9 mouse cellular contexts compared by ENCODE assay signal in genomic region chr16:13672386-13672898, GRCm38 (mm10). TPM values are rescaled to one million over a fixed set of nuclear protein-coding genes. Genes with fewer than 3 reads are reported as not detected.
A peak's percentile ranks its signal among the peaks of the same experiment; 100 is the strongest.
DNase-seq lines count a peak whose midpoint lies in the region; ATAC-seq and TF ChIP-seq lines count a peak whose summit lies in the region.
"Had no signal": no experiment of that assay in that cellular context is flagged by ENCODE, and none has a peak within 500 bp of the region (broad histone marks: within the 10 kb centered on the region; RNA-seq: fewer than 3 reads in every experiment).

No protein-coding gene starts in this region.

- WGBS in heart, embryonic 16.5 days: 2% methylated on average over 20 of the region's 20 CpGs
- 0% methylated on average over 20 of the region's 20 CpGs for WGBS in lung, embryonic 14.5 days
- under 1% methylated on average over 20 of the region's 20 CpGs for WGBS in olfactory bulb, adult 2 months

- H3K27me3 ChIP-seq in heart, embryonic 16.5 days (ENCODE audit: control insufficient read depth, insufficient read depth, low read length): no peaks in the 10 kb centered on the region
- no peaks in the 10 kb centered on the region for H3K27me3 ChIP-seq in lung, embryonic 14.5 days (ENCODE audit: insufficient read depth, low read length)

- peaks cover 9% of the 10 kb centered on the region for H3K36me3 ChIP-seq in heart, embryonic 16.5 days (ENCODE audit: control insufficient read depth, insufficient read depth)
- H3K36me3 ChIP-seq in lung, embryonic 14.5 days (ENCODE audit: insufficient read depth): peaks cover 11% of the 10 kb centered on the region

- peak overlapping the region; percentile 63 for H3K4me3 ChIP-seq in heart, embryonic 16.5 days (ENCODE audit: low read length)
- H3K4me3 ChIP-seq in lung, embryonic 14.5 days (ENCODE audit: low read depth, low read length): peak overlapping the region; percentile 97
- H3K4me3 ChIP-seq in olfactory bulb, adult 2 months (ENCODE audit: insufficient read depth, low read depth, low read length): peak overlapping the region; percentile 63

- no peaks in the 10 kb centered on the region for H3K9me3 ChIP-seq in heart, embryonic 16.5 days (replicated peaks; ENCODE audit: control insufficient read depth, low read length)
- no peaks in the 10 kb centered on the region for H3K9me3 ChIP-seq in lung, embryonic 14.5 days (ENCODE audit: low read depth, low read length)

- no peak for TF ChIP-seq POLR2A in olfactory bulb, adult 2 months (IDR thresholded peaks at IDR 0.05; ENCODE audit: insufficient read depth, low read depth, low read length)

- peak; percentile 79 for ATAC-seq in erythroblast, adult 5-6 weeks (replicated peaks; ENCODE audit: low FRiP score, poor library complexity, severe bottlenecking)
- peak; percentile 41 for ATAC-seq in heart, embryonic 16.5 days (replicated peaks; ENCODE audit: extremely low read depth, insufficient read depth, low FRiP score)
- ATAC-seq in lung, embryonic 14.5 days (ENCODE audit: insufficient read depth): peak; percentile 45

- TF ChIP-seq CTCF in lung, embryonic 14.5 days (IDR thresholded peaks at IDR 0.05; ENCODE audit: low read depth): no peak
- no peak for TF ChIP-seq CTCF in olfactory bulb, adult 2 months (IDR thresholded peaks at IDR 0.05; ENCODE audit: insufficient read depth, low read depth, low read length)

- H3K4me2 ChIP-seq in heart, embryonic 16.5 days (ENCODE audit: low read depth, low read length): peak overlapping the region; percentile 72
- peak overlapping the region; percentile 75 for H3K4me2 ChIP-seq in lung, embryonic 14.5 days

- peak overlapping the region; percentile 92 for H3K9ac ChIP-seq in heart, embryonic 16.5 days (ENCODE audit: low read length)
- peak overlapping the region; percentile 92 for H3K9ac ChIP-seq in lung, embryonic 14.5 days

- peak; percentile 63 to 68 for DNase-seq in CD8-positive naive resting alpha-beta T cell, adult 2 months (ENCODE audit: low read depth in 2 of 2, low spot score in 2 of 2)
- DNase-seq in adrenal gland, postnatal 4 days (ENCODE audit: low spot score in 2 of 2): peak; percentile 24 to 39
- peak; percentile 71 for DNase-seq in kidney, postnatal 14 days
- peak; percentile 80 for DNase-seq in lung, embryonic 14.5 days
- peak; percentile 81 for DNase-seq in thymus, postnatal 0 days (ENCODE audit: low spot score)

- H3K4me1 ChIP-seq in heart, embryonic 16.5 days (ENCODE audit: control insufficient read depth, insufficient read depth, low read length): peaks cover 10% of the 10 kb centered on the region
- H3K4me1 ChIP-seq in lung, embryonic 14.5 days (ENCODE audit: insufficient read depth): 0 out of 2 replicates have a peak, but pooled peaks cover under 1% of the 10 kb centered on the region
- peaks cover 4% of the 10 kb centered on the region; the same call in 1 of the 2 replicates for H3K4me1 ChIP-seq in olfactory bulb, adult 2 months (ENCODE audit: control insufficient read depth, insufficient read depth, low read length)

- H3K27ac ChIP-seq in heart, embryonic 16.5 days (ENCODE audit: low read length): peak overlapping the region; percentile 94
- H3K27ac ChIP-seq in lung, embryonic 14.5 days (ENCODE audit: low read depth): peak overlapping the region; percentile 92; the same call in 1 of the 2 replicates
- 0 out of 2 replicates have a peak overlapping the region, but pooled peaks have one; percentile 34 for H3K27ac ChIP-seq in olfactory bulb, adult 2 months (ENCODE audit: insufficient read depth, low read depth, low read length)

RNA-seq across cellular contexts. Expression of gene 3110001I22Rik, which starts 0.7 kb away (rescaled TPM):
- 1 to 10 TPM; 6.4 to 8.5 TPM for total RNA-seq in adrenal gland, postnatal 4 days (2021)
- 1.5 and 3.6 TPM in 2 replicates for total RNA-seq in erythroblast, adult 5-6 weeks (2015; ENCODE audit: low replicate concordance)
- 6.0 and 6.3 TPM in 2 replicates for total RNA-seq in erythroblast, adult 5-6 weeks (2017; ENCODE audit: low replicate concordance)
- 2.9 and 3.5 TPM in 2 replicates for polyA plus RNA-seq in heart, embryonic 16.5 days (2015; fragmentation: Nextera tagmentation; extraction: Ambion mirVana)
- 6.2 and 6.6 TPM in 2 replicates for polyA plus RNA-seq in lung, embryonic 14.5 days (2014; fragmentation: Nextera tagmentation; extraction: Ambion mirVana)
- not detected in 2 replicates for polyA plus RNA-seq in olfactory bulb, adult 2 months (2012; ENCODE audit: insufficient read depth, insufficient read length, low replicate concordance, missing spikeins)
- 8.5 TPM in 2 replicates for polyA plus RNA-seq in thymus, postnatal 0 days (2015; fragmentation: Nextera tagmentation; extraction: Ambion mirVana)

RNA-seq across cellular contexts. Expression of gene Bfar, which starts 0.8 kb away (rescaled TPM):
- 10 to 100 TPM; 52.3 to 55.6 TPM for total RNA-seq in adrenal gland, postnatal 4 days (2021)
- total RNA-seq in erythroblast, adult 5-6 weeks (2015; ENCODE audit: low replicate concordance): 10.4 and 12.5 TPM in 2 replicates
- 9.8 and 10.6 TPM in 2 replicates for total RNA-seq in erythroblast, adult 5-6 weeks (2017; ENCODE audit: low replicate concordance)
- 37.4 and 44.3 TPM in 2 replicates for polyA plus RNA-seq in heart, embryonic 16.5 days (2015; fragmentation: Nextera tagmentation; extraction: Ambion mirVana)
- polyA plus RNA-seq in lung, embryonic 14.5 days (2014; fragmentation: Nextera tagmentation; extraction: Ambion mirVana): 41.2 and 42.2 TPM in 2 replicates
- polyA plus RNA-seq in olfactory bulb, adult 2 months (2012; ENCODE audit: insufficient read depth, insufficient read length, low replicate concordance, missing spikeins): not detected in 2 replicates
- polyA plus RNA-seq in thymus, postnatal 0 days (2015; fragmentation: Nextera tagmentation; extraction: Ambion mirVana): 39.4 and 40.5 TPM in 2 replicates

RNA-seq across cellular contexts. Expression of gene Parn, which starts 4.5 kb away (rescaled TPM):
- 10 to 100 TPM; 47.8 to 52.0 TPM for total RNA-seq in adrenal gland, postnatal 4 days (2021)
- 2.9 and 3.1 TPM in 2 replicates for total RNA-seq in erythroblast, adult 5-6 weeks (2015; ENCODE audit: low replicate concordance)
- 8.5 and 8.7 TPM in 2 replicates for total RNA-seq in erythroblast, adult 5-6 weeks (2017; ENCODE audit: low replicate concordance)
- polyA plus RNA-seq in heart, embryonic 16.5 days (2015; fragmentation: Nextera tagmentation; extraction: Ambion mirVana): 29.0 and 29.2 TPM in 2 replicates
- polyA plus RNA-seq in lung, embryonic 14.5 days (2014; fragmentation: Nextera tagmentation; extraction: Ambion mirVana): 40.9 and 41.7 TPM in 2 replicates
- not detected in 2 replicates for polyA plus RNA-seq in olfactory bulb, adult 2 months (2012; ENCODE audit: insufficient read depth, insufficient read length, low replicate concordance, missing spikeins)
- 41.7 TPM in 2 replicates for polyA plus RNA-seq in thymus, postnatal 0 days (2015; fragmentation: Nextera tagmentation; extraction: Ambion mirVana)

RNA-seq across cellular contexts. Expression of gene Pla2g10, which starts 58.3 kb away (rescaled TPM):
- not detected for total RNA-seq in adrenal gland, postnatal 4 days (2021)
- total RNA-seq in erythroblast, adult 5-6 weeks (2015; ENCODE audit: low replicate concordance): not detected in 2 replicates
- total RNA-seq in erythroblast, adult 5-6 weeks (2017; ENCODE audit: low replicate concordance): not detected in 2 replicates
- polyA plus RNA-seq in heart, embryonic 16.5 days (2015; fragmentation: Nextera tagmentation; extraction: Ambion mirVana): 0.43 and 0.56 TPM in 2 replicates
- polyA plus RNA-seq in lung, embryonic 14.5 days (2014; fragmentation: Nextera tagmentation; extraction: Ambion mirVana): 0.68 and 0.93 TPM in 2 replicates
- not detected in 2 replicates for polyA plus RNA-seq in olfactory bulb, adult 2 months (2012; ENCODE audit: insufficient read depth, insufficient read length, low replicate concordance, missing spikeins)
- 0.67 and 1.1 TPM in 2 replicates for polyA plus RNA-seq in thymus, postnatal 0 days (2015; fragmentation: Nextera tagmentation; extraction: Ambion mirVana)
- total RNA-seq: layer of hippocampus, adult 8-10 months had no signal

Comparison
In these comparisons a context has a peak if more than half of its experiments do, and no peak if none do; other contexts are left out.
1. Peak in every context shown above with its lines: DNase-seq, ATAC-seq, H3K4me3 ChIP-seq and H3K27ac ChIP-seq.
2. H3K27ac ChIP-seq: peak in every context shown above with its lines; median percentile 94 in heart, embryonic 16.5 days; 92 in lung, embryonic 14.5 days; 34 in olfactory bulb, adult 2 months.
3. RNA of gene Parn, which starts 4.5 kb away (polyA plus RNA-seq): 41.7 TPM in thymus, postnatal 0 days, 40.9 to 41.7 TPM in lung, embryonic 14.5 days and 29.0 to 29.2 TPM in heart, embryonic 16.5 days; not detected in olfactory bulb, adult 2 months; every median in the first group is over 10 times any median in the second.